In the genomic region with DNA sequence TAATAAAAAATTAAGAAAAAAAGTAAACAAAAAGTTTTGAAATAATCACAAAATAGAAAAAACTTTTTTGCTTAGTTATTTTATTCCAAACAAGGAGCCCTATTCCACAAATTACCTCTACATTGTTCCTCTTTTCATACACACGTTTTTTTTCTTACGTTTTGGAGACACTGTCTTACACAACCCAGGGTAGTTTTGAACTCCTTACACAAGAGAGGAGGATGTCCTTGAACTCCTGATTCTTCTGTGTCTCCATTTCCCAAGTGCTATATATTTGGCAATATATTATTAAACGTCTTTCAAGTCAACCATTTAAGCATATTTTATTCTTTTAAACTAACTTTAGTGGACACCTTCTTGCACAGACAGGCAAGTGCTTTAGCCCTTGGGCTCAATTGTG, we compare ENCODE assay signal across 8 mouse cellular contexts. TPM values are rescaled to one million over a fixed set of nuclear protein-coding genes. Genes with fewer than 3 reads are reported as not detected.
DNase-seq lines count a peak whose midpoint lies in the region; ATAC-seq and TF ChIP-seq lines count a peak whose summit lies in the region.

No protein-coding gene starts in this region.

- TF ChIP-seq POLR2A in heart, adult 2 months (IDR thresholded peaks at IDR 0.05; ENCODE audit: insufficient read depth, low read depth, low read length) = no peak

- H3K27me3 ChIP-seq in heart, embryonic 15.5 days = no peaks in the 10 kb centered on the region
- no peaks in the 10 kb centered on the region for H3K27me3 ChIP-seq in heart, adult 2 months (ENCODE audit: control insufficient read depth, insufficient read depth, low read length)
- no peaks in the 10 kb centered on the region for H3K27me3 ChIP-seq in embryonic facial prominence, embryonic 14.5 days (replicated peaks; ENCODE audit: control insufficient read depth, insufficient read depth, low read length)
- no peaks in the 10 kb centered on the region for H3K27me3 ChIP-seq in intestine, embryonic 15.5 days (replicated peaks)
- no peaks in the 10 kb centered on the region for H3K27me3 ChIP-seq in midbrain, embryonic 14.5 days (ENCODE audit: control insufficient read depth, insufficient read depth, low read length)

- no peak overlapping the region for H3K9ac ChIP-seq in heart, embryonic 15.5 days
- no peak overlapping the region for H3K9ac ChIP-seq in heart, adult 2 months (ENCODE audit: low read depth, low read length)
- H3K9ac ChIP-seq in embryonic facial prominence, embryonic 14.5 days (ENCODE audit: low read depth, low read length) = no peak overlapping the region
- H3K9ac ChIP-seq in intestine, embryonic 15.5 days = no peak overlapping the region
- H3K9ac ChIP-seq in midbrain, embryonic 14.5 days (replicated peaks; ENCODE audit: low read length) = no peak overlapping the region

- no peak for DNase-seq in heart, adult 2 months
- no peak for DNase-seq in embryonic facial prominence, embryonic 14.5 days (ENCODE audit: low spot score)
- no peak for DNase-seq in midbrain, embryonic 14.5 days
- DNase-seq in layer of hippocampus, adult 18-20 months (ENCODE audit: low spot score in 2 of 2) = no peak
- no peak for DNase-seq in cerebellum, adult 11-12 months
- no peak for DNase-seq in cerebellum, adult 8-10 months

- no peak overlapping the region for H3K27ac ChIP-seq in heart, embryonic 15.5 days
- H3K27ac ChIP-seq in heart, adult 2 months = no peak overlapping the region; the same call in 1 of the 2 replicates
- H3K27ac ChIP-seq in embryonic facial prominence, embryonic 14.5 days (replicated peaks; ENCODE audit: low read depth, low read length) = no peak overlapping the region
- no peak overlapping the region for H3K27ac ChIP-seq in intestine, embryonic 15.5 days
- no peak overlapping the region for H3K27ac ChIP-seq in midbrain, embryonic 14.5 days (replicated peaks; ENCODE audit: low read depth, low read length)

- H3K9me3 ChIP-seq in heart, embryonic 15.5 days (replicated peaks) = no peaks in the 10 kb centered on the region
- no peaks in the 10 kb centered on the region for H3K9me3 ChIP-seq in embryonic facial prominence, embryonic 14.5 days (ENCODE audit: control insufficient read depth, low read length)
- no peaks in the 10 kb centered on the region for H3K9me3 ChIP-seq in intestine, embryonic 15.5 days
- H3K9me3 ChIP-seq in midbrain, embryonic 14.5 days (ENCODE audit: control insufficient read depth, low read length) = no peaks in the 10 kb centered on the region

- H3K4me1 ChIP-seq in heart, embryonic 15.5 days (replicated peaks) = 0 out of 2 replicates have a peak, but pooled peaks cover 6% of the 10 kb centered on the region
- peaks cover 3% of the 10 kb centered on the region for H3K4me1 ChIP-seq in heart, adult 2 months (ENCODE audit: control insufficient read depth, insufficient read depth, low read length)
- 0 out of 2 replicates have a peak, but pooled peaks cover 3% of the 10 kb centered on the region for H3K4me1 ChIP-seq in embryonic facial prominence, embryonic 14.5 days (ENCODE audit: control insufficient read depth, insufficient read depth, low read length)
- peaks cover 4% of the 10 kb centered on the region; the same call in 1 of the 2 replicates for H3K4me1 ChIP-seq in intestine, embryonic 15.5 days (replicated peaks)
- H3K4me1 ChIP-seq in midbrain, embryonic 14.5 days (ENCODE audit: control insufficient read depth, insufficient read depth, low read length) = peaks cover 5% of the 10 kb centered on the region; the same call in 1 of the 2 replicates

- TF ChIP-seq EP300 in heart, adult 2 months (IDR thresholded peaks at IDR 0.05; ENCODE audit: insufficient read depth, low read depth, low read length) = no peak

- intact Hi-C loops in heart, adult 2 months (cut with DNase I) = loop anchor here (1.0 kb wide), 1 partner anchor 54 kb away; no protein-coding TSS in a partner anchor

- peaks cover 4% of the 10 kb centered on the region; the same call in 1 of the 2 replicates for H3K79me2 ChIP-seq in heart, adult 2 months (replicated peaks; ENCODE audit: control insufficient read depth, insufficient read depth, low read length)

- peak overlapping the region; percentile 74 for H3K4me3 ChIP-seq in heart, embryonic 15.5 days
- H3K4me3 ChIP-seq in heart, adult 2 months = no peak overlapping the region
- peak overlapping the region; percentile 84; the same call in 1 of the 2 replicates for H3K4me3 ChIP-seq in embryonic facial prominence, embryonic 14.5 days (ENCODE audit: low read depth, low read length)
- H3K4me3 ChIP-seq in intestine, embryonic 15.5 days (replicated peaks) = no peak overlapping the region
- H3K4me3 ChIP-seq in midbrain, embryonic 14.5 days (replicated peaks; ENCODE audit: low read depth, low read length) = no peak overlapping the region

- no peak for TF ChIP-seq CTCF in heart, adult 2 months (IDR thresholded peaks at IDR 0.05)

- ATAC-seq in heart, embryonic 15.5 days (replicated peaks; ENCODE audit: insufficient number of reproducible peaks, insufficient read depth, low FRiP score, low read depth) = no peak
- no peak for ATAC-seq in embryonic facial prominence, embryonic 14.5 days (ENCODE audit: low read depth)
- ATAC-seq in intestine, embryonic 15.5 days = peak; percentile 11; the same call in 1 of the 2 replicates
- ATAC-seq in midbrain, embryonic 14.5 days (ENCODE audit: low FRiP score, low TSS enrichment) = no peak

- H3K4me2 ChIP-seq in heart, embryonic 15.5 days = peak overlapping the region; percentile 40
- peak overlapping the region; percentile 27; the same call in 1 of the 2 replicates for H3K4me2 ChIP-seq in embryonic facial prominence, embryonic 14.5 days (ENCODE audit: low read depth, low read length)
- H3K4me2 ChIP-seq in intestine, embryonic 15.5 days (replicated peaks) = peak overlapping the region; percentile 25; the same call in 1 of the 2 replicates
- peak overlapping the region; percentile 23 for H3K4me2 ChIP-seq in midbrain, embryonic 14.5 days (ENCODE audit: low read length)

- 12% methylated on average over 3 of the region's 3 CpGs for WGBS in heart, embryonic 15.5 days
- WGBS in heart, adult 2 months = 10% methylated on average over 3 of the region's 3 CpGs
- WGBS in embryonic facial prominence, embryonic 14.5 days = 14% methylated on average over 3 of the region's 3 CpGs
- 14% methylated on average over 3 of the region's 3 CpGs for WGBS in intestine, embryonic 15.5 days
- 22% methylated on average over 3 of the region's 3 CpGs for WGBS in midbrain, embryonic 14.5 days

- H3K36me3 ChIP-seq in heart, embryonic 15.5 days = peaks cover 30% of the 10 kb centered on the region
- H3K36me3 ChIP-seq in heart, adult 2 months (ENCODE audit: control insufficient read depth, insufficient read depth, low read length) = peaks cover 17% of the 10 kb centered on the region
- peaks cover 29% of the 10 kb centered on the region for H3K36me3 ChIP-seq in embryonic facial prominence, embryonic 14.5 days (ENCODE audit: control insufficient read depth, insufficient read depth, low read length)
- H3K36me3 ChIP-seq in intestine, embryonic 15.5 days = peaks cover 15% of the 10 kb centered on the region
- H3K36me3 ChIP-seq in midbrain, embryonic 14.5 days (ENCODE audit: control insufficient read depth, insufficient read depth, low read length) = peaks cover 29% of the 10 kb centered on the region

RNA-seq across cellular contexts. Expression of gene Uqcrc1, which starts 0.4 kb away (rescaled TPM):
- polyA plus RNA-seq in heart, embryonic 15.5 days (2015; fragmentation: Nextera tagmentation; extraction: Ambion mirVana) = 885 and 887 TPM in 2 replicates
- total RNA-seq in heart, adult 2 months (2021) = 1,000 to 10,000 TPM; 2,061 to 2,422 TPM
- polyA plus RNA-seq in heart, adult 2 months (2012; rRNA removed) = 2,481 and 2,989 TPM in 2 replicates
- polyA plus RNA-seq in embryonic facial prominence, embryonic 14.5 days (2014; fragmentation: Nextera tagmentation; extraction: Ambion mirVana) = 454 and 456 TPM in 2 replicates
- polyA plus RNA-seq in intestine, embryonic 15.5 days (2015; fragmentation: Nextera tagmentation; extraction: Ambion mirVana) = 568 and 640 TPM in 2 replicates
- polyA plus RNA-seq in midbrain, embryonic 14.5 days (2014; fragmentation: Nextera tagmentation; extraction: Ambion mirVana) = 432 and 472 TPM in 2 replicates
- 100 to 1,000 TPM; 346 to 356 TPM for total RNA-seq in layer of hippocampus, adult 18-20 months (2021)

RNA-seq across cellular contexts. Expression of gene Col7a1, which starts 17.4 kb away (rescaled TPM):
- polyA plus RNA-seq in heart, embryonic 15.5 days (2015; fragmentation: Nextera tagmentation; extraction: Ambion mirVana) = 1.2 and 1.4 TPM in 2 replicates
- total RNA-seq in heart, adult 2 months (2021) = under 1 TPM; 0.30 to 0.47 TPM
- polyA plus RNA-seq in heart, adult 2 months (2012; rRNA removed) = 0.57 and 1.1 TPM in 2 replicates
- polyA plus RNA-seq in embryonic facial prominence, embryonic 14.5 days (2014; fragmentation: Nextera tagmentation; extraction: Ambion mirVana) = 17.4 and 22.0 TPM in 2 replicates
- polyA plus RNA-seq in intestine, embryonic 15.5 days (2015; fragmentation: Nextera tagmentation; extraction: Ambion mirVana) = 0.85 and 2.4 TPM in 2 replicates
- 0.84 and 1.5 TPM in 2 replicates for polyA plus RNA-seq in midbrain, embryonic 14.5 days (2014; fragmentation: Nextera tagmentation; extraction: Ambion mirVana)
- total RNA-seq in layer of hippocampus, adult 18-20 months (2021) = 1 to 10 TPM; 1.9 to 2.3 TPM

RNA-seq across cellular contexts. Expression of gene Tmem89, which starts 21.6 kb away (rescaled TPM):
- not detected in 2 replicates for polyA plus RNA-seq in heart, embryonic 15.5 days (2015; fragmentation: Nextera tagmentation; extraction: Ambion mirVana)
- total RNA-seq in heart, adult 2 months (2021) = not detected
- polyA plus RNA-seq in heart, adult 2 months (2012; rRNA removed) = 0.35 and 0.47 TPM in 2 replicates
- polyA plus RNA-seq in embryonic facial prominence, embryonic 14.5 days (2014; fragmentation: Nextera tagmentation; extraction: Ambion mirVana) = not detected in 2 replicates
- polyA plus RNA-seq in intestine, embryonic 15.5 days (2015; fragmentation: Nextera tagmentation; extraction: Ambion mirVana) = 0.34 TPM in 1 of 2 replicates, not detected in the other
- polyA plus RNA-seq in midbrain, embryonic 14.5 days (2014; fragmentation: Nextera tagmentation; extraction: Ambion mirVana) = 0.47 TPM in 1 of 2 replicates, not detected in the other
- not detected for total RNA-seq in layer of hippocampus, adult 18-20 months (2021)

RNA-seq across cellular contexts. Expression of gene Ucn2, which starts 49.8 kb away (rescaled TPM):
- polyA plus RNA-seq in heart, embryonic 15.5 days (2015; fragmentation: Nextera tagmentation; extraction: Ambion mirVana) = not detected in 2 replicates
- not detected for total RNA-seq in heart, adult 2 months (2021)
- 0.20 TPM in 1 of 2 replicates, not detected in the other for polyA plus RNA-seq in heart, adult 2 months (2012; rRNA removed)
- polyA plus RNA-seq in embryonic facial prominence, embryonic 14.5 days (2014; fragmentation: Nextera tagmentation; extraction: Ambion mirVana) = 0.64 and 1.3 TPM in 2 replicates
- polyA plus RNA-seq in intestine, embryonic 15.5 days (2015; fragmentation: Nextera tagmentation; extraction: Ambion mirVana) = not detected in 2 replicates
- polyA plus RNA-seq in midbrain, embryonic 14.5 days (2014; fragmentation: Nextera tagmentation; extraction: Ambion mirVana) = not detected in 2 replicates
- under 1 TPM; 0.47 to 0.76 TPM for total RNA-seq in layer of hippocampus, adult 18-20 months (2021)

RNA-seq across cellular contexts. Expression of gene Pfkfb4, which starts 55.6 kb away (rescaled TPM):
- polyA plus RNA-seq in heart, embryonic 15.5 days (2015; fragmentation: Nextera tagmentation; extraction: Ambion mirVana) = 3.3 and 5.4 TPM in 2 replicates
- total RNA-seq in heart, adult 2 months (2021) = 1 to 10 TPM; 1.3 to 1.9 TPM
- polyA plus RNA-seq in heart, adult 2 months (2012; rRNA removed) = 7.3 and 7.4 TPM in 2 replicates
- 7.4 TPM in 2 replicates for polyA plus RNA-seq in embryonic facial prominence, embryonic 14.5 days (2014; fragmentation: Nextera tagmentation; extraction: Ambion mirVana)
- polyA plus RNA-seq in intestine, embryonic 15.5 days (2015; fragmentation: Nextera tagmentation; extraction: Ambion mirVana) = 11.5 and 17.0 TPM in 2 replicates
- polyA plus RNA-seq in midbrain, embryonic 14.5 days (2014; fragmentation: Nextera tagmentation; extraction: Ambion mirVana) = 26.1 and 26.3 TPM in 2 replicates
- 10 to 100 TPM; 12.1 to 17.5 TPM for total RNA-seq in layer of hippocampus, adult 18-20 months (2021)

Comparison
In these comparisons a context has a peak if more than half of its experiments do, and no peak if none do; other contexts are left out.
1. H3K4me3 ChIP-seq: peak in heart, embryonic 15.5 days (single experiment) and embryonic facial prominence, embryonic 14.5 days (single experiment); none in heart, adult 2 months (single experiment), intestine, embryonic 15.5 days (single experiment) and midbrain, embryonic 14.5 days (single experiment).
2. Peak in every context shown above with its lines, with median percentiles within 50 percentile points of each other: H3K4me2 ChIP-seq.